Mouse (Mus musculus): Measurements from ENCODE around the gene Tbx20. TPM values are rescaled to one million over a fixed set of nuclear protein-coding genes. Genes with fewer than 3 reads are reported as not detected.

Tbx20 gene
- total RNA-seq, 1 experiment from 2014 or later: not detected

DNA sequence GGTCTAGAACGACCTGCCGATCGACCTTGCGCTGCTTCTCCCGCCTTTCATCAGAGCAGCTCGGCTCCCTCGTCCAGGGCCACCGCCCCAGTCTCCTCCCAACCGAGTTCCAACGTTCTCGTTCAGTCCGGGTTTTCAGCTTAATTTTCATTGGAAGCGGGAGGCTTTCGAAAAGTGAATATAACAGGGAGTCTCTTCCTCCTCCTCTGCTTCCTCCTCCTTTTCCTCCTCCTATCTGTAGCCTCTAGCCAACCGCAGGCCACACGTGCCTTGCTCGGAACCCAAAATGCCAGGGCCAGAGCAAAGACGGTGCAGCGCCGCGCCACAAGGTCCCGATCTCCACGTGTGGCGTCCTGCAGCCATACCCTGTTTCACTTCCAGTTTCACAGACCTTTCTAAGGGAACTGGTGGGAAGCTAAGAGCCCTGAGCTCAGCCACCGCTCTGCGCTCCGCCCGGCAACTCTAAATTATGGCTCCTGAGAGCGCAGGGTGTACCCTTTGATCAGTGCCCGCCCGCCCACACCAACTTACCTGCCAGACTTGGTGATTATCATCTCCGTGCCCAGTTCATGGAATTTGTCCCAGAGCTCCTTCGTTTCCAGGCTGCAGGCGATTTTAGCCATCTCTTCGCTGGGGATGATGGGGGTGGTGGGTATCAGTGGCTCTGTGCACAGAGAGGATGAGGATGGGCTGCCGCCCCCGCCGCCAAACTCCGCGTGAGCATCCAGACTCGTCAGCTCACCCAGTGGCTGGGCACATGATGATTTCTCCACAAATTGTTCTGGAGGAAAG lies 3.8 kb downstream of the Tbx20 start:
- peak; percentile 80 for ATAC-seq (replicated peaks; ENCODE audit: low read depth, poor library complexity, severe bottlenecking)

GRCm38 (mm10) chr9:24769611-24770010 lies 4.5 kb downstream of the Tbx20 start:
- no peak for ATAC-seq (replicated peaks; ENCODE audit: low read depth, poor library complexity, severe bottlenecking)

DNA sequence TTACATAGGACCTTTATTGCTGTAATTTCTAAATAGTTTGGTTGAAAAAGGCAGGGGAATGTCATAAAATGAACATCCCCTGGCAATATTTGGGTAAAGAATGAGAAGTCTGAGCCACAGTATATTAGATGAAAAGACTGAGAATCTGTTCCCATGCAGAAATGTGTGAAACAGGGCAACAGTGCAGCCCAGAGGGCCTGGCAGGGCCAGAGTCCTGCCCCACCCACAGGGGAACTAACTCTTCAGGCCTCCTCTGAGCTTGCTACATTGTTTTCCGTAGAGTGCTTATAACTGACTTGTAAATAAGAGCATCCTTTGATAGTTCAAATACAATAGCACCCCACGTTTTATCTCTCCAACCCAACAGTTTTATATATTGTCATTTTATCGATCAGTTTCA lies 7.0 kb downstream of the Tbx20 start:
- no peak for ATAC-seq (replicated peaks; ENCODE audit: low read depth, poor library complexity, severe bottlenecking)

DNA sequence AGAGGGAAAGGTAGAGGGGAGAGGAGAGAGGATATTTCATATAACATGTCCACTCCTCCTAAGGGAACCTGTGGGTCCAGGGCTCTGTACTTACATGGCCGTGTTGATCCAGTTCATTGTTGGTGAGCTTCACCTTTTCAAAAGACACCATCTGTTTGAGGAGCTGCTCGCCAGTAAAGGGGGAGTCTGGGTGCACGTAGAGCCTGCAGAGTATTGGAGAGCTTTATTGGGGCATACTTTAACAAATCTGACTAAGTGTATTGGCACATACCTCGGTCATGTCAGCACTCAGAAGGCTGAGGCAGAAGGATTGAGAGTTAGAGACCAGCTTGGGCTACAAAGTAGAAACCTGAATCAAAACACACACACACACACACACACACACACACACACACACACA lies 8.5 kb downstream of the Tbx20 start:
- no peak for ATAC-seq (replicated peaks; ENCODE audit: low read depth, poor library complexity, severe bottlenecking)

DNA sequence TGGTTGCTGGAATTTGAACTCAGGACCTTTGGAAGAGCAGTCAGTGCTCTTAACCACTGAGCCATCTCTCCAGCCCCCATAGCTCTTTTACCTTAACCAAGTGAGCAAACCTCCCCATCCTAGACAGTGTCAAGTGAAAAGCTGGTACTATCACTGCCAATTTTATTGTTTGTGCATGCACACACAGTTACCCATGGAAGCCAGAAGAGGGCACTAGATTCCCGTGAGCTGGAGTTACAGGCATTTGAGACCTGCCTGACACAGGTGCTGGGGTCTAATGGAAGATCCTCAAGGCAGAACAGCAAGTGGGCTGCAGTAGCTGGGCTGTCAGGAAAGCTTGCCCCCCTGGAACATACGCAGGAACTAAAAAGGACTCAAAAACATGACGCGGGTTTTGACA lies 13.6 kb downstream of the Tbx20 start:
- ATAC-seq (replicated peaks; ENCODE audit: low read depth, poor library complexity, severe bottlenecking): no peak

GRCm38 (mm10) chr9:24744958-24745357 lies 29.1 kb downstream of the Tbx20 start:
- ATAC-seq (replicated peaks; ENCODE audit: low read depth, poor library complexity, severe bottlenecking): peak; percentile 82

GRCm38 (mm10) chr9:24701246-24701645 lies 72.9 kb downstream of the Tbx20 start:
- 0 out of 2 replicates have a peak, but pooled peaks have one; percentile 39 for ATAC-seq (replicated peaks; ENCODE audit: low read depth, poor library complexity, severe bottlenecking)

- ATAC-seq (replicated peaks; ENCODE audit: low read depth, poor library complexity, severe bottlenecking): no peak
Measured at GRCm38 (mm10) chr9:24696405-24696778, 77.7 kb downstream of the Tbx20 start.

- peak; percentile 39 for ATAC-seq (replicated peaks; ENCODE audit: low read depth, poor library complexity, severe bottlenecking)
Measured at GRCm38 (mm10) chr9:24695700-24696404, 78.3 kb downstream of the Tbx20 start, which contains the start of gene Dpy19l2. Dpy19l2 (minus strand) TSS chr9:24696293.

Other genes with a start within 250 kb of the Tbx20 start
- not detected in 2 replicates for gene Cypt4, start 149.1 kb downstream of the Tbx20 start, total RNA-seq (2017)
- not detected in 2 replicates for gene Dpy19l2, start 78.0 kb downstream of the Tbx20 start, total RNA-seq (2017)